Mouse (Mus musculus): ENCODE results near the gene Deaf1.

DNA sequence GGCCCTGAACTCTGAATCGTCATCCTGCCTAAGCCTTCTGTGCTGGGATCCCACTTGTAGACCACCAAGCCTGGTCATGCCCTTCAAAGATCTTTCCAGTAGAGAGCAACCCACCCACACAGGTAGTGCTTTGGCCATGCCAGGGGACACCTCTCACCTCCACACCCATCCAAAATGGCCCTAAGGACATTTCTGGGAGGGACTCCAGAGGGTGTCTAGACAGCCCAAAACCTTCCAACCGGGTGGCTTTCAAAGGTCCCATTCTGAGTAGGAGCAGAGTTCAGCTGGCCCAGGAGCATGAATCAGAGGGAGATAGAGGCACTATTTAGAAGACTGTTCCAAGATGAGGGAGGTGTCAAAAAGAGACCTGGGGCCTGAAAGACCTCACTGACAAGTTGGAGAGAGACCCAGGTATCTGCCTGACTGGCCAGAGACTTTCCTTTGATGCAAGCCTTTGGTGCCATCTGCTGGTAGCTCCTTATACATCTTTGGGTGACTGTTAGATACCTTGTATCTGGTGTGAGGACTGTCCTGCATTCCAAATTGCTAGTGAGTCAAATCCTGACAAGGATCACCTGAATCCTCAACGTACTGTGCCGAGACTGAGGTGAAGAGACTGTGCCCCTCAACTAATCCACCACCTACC is 35.7 kb upstream of the Deaf1 start:
- no peak for TF ChIP-seq POLR2A (IDR thresholded peaks at IDR 0.05; ENCODE audit: insufficient read depth, low read depth, low read length)
- TF ChIP-seq EP300 (IDR thresholded peaks at IDR 0.05; ENCODE audit: insufficient read depth, low read depth, low read length) = no peak
- peak; percentile 85 for TF ChIP-seq CTCF (IDR thresholded peaks at IDR 0.05)

Data from heart, adult 2 months (tissue).